Mouse (Mus musculus) myocyte (in vitro differentiated cells): Measurements from ENCODE around the gene Med28. TPM values are rescaled to one million over a fixed set of nuclear protein-coding genes. Genes with fewer than 3 reads are reported as not detected.
A peak's percentile ranks its signal among the peaks of the same experiment; 100 is the strongest.

Experiments
- H3K27me3 ChIP-seq: one replicate; pipeline ENCODE4 v1.6.1; 2011; ENCODE audit not compliant: control insufficient read depth, insufficient read depth, insufficient read length
- H3K36me3 ChIP-seq: one replicate; pipeline ENCODE4 v1.6.1; 2011; ENCODE audit not compliant: control insufficient read depth, insufficient read depth
- H3K4me2 ChIP-seq: one replicate; pipeline ENCODE4 v1.6.1; 2011; ENCODE audit warnings: low read depth, control low read depth
- H3K4me3 ChIP-seq: one replicate; pipeline ENCODE4 v1.5.1; 2011; ENCODE audit warnings: mild to moderate bottlenecking, control low read depth, moderate library complexity
- H3K79me2 ChIP-seq: one replicate; pipeline ENCODE4 v1.6.1; 2011; ENCODE audit not compliant: control insufficient read depth, insufficient read depth
- H3ac ChIP-seq: one replicate; pipeline ENCODE4 v1.6.1; 2011; ENCODE audit not compliant: control insufficient read depth, insufficient read length
- CEBPB ChIP-seq: IDR thresholded peaks from 2 replicates; pipeline ENCODE4 v1.6.1; 2011; ENCODE audit warnings: mild to moderate bottlenecking, moderate library complexity; ENCODE audit not compliant: poor library complexity, insufficient read depth, severe bottlenecking
- E2F4 ChIP-seq: IDR thresholded peaks from one replicate; pipeline ENCODE4 v1.6.1; 2011; ENCODE audit warnings: mild to moderate bottlenecking, control low read depth, moderate library complexity; ENCODE audit not compliant: insufficient read depth
- MAX ChIP-seq: IDR thresholded peaks from one replicate; pipeline ENCODE4 v1.6.1; 2011; ENCODE audit warnings: low read depth, mild to moderate bottlenecking, control low read depth
- MYOD1 ChIP-seq, 3 experiments: IDR thresholded peaks; one replicate each; pipeline ENCODE4 v1.6.1; 2011; ENCODE audit warnings: control low read depth in 2 of 3, low read depth in 2 of 3, mild to moderate bottlenecking in 2 of 3, moderate library complexity in 1 of 3; ENCODE audit not compliant: insufficient read length in 2 of 3, control insufficient read depth in 1 of 3
- MYOG ChIP-seq, 3 experiments: IDR thresholded peaks; one replicate each; pipeline ENCODE4 v1.6.1; 2011; ENCODE audit warnings: control low read depth in 2 of 3, low read depth in 2 of 3, mild to moderate bottlenecking in 2 of 3; ENCODE audit not compliant: insufficient read length in 2 of 3, control insufficient read depth in 1 of 3, insufficient read depth in 1 of 3
- POLR2A ChIP-seq: IDR thresholded peaks from one replicate; pipeline ENCODE4 v1.6.1; 2011; ENCODE audit warnings: low read depth, mild to moderate bottlenecking, control low read depth, moderate library complexity; ENCODE audit not compliant: insufficient read length
- POLR2AphosphoS2 ChIP-seq: IDR thresholded peaks from one replicate; pipeline ENCODE4 v1.6.1; 2011; ENCODE audit warnings: low read depth, control low read depth; ENCODE audit not compliant: insufficient read length
- REST ChIP-seq: IDR thresholded peaks from one replicate; pipeline ENCODE4 v1.6.1; 2011; ENCODE audit warnings: mild to moderate bottlenecking, control low read depth, moderate library complexity; ENCODE audit not compliant: insufficient read depth, insufficient read length
- SRF ChIP-seq: IDR thresholded peaks from one replicate; pipeline ENCODE4 v1.6.1; 2011; ENCODE audit warnings: low read depth; ENCODE audit not compliant: control insufficient read depth, insufficient read length
- TCF12 ChIP-seq: IDR thresholded peaks from one replicate; pipeline ENCODE4 v1.6.1; 2011; ENCODE audit warnings: mild to moderate bottlenecking, control low read depth; ENCODE audit not compliant: poor library complexity, insufficient read depth, severe bottlenecking
- TCF3 ChIP-seq: IDR thresholded peaks from one replicate; pipeline ENCODE4 v1.6.1; 2011; ENCODE audit warnings: low read depth, control low read depth; ENCODE audit not compliant: insufficient read length
- USF1 ChIP-seq: IDR thresholded peaks from one replicate; pipeline ENCODE4 v1.6.1; 2011; ENCODE audit warnings: low read depth, mild to moderate bottlenecking, control low read depth, moderate library complexity
- polyA plus RNA-seq: library from polyadenylated mRNA; unstranded; fragments of >200 nt; fragmentation: generic; extraction: Trizol; gene quantifications from one replicate; pipeline ENCODE4 v1.2.1, GENCODE M21; 2012; ENCODE audit warnings: missing spikeins

Med28 gene
- polyA plus RNA-seq, 1 experiment, result 152 TPM

DNA sequence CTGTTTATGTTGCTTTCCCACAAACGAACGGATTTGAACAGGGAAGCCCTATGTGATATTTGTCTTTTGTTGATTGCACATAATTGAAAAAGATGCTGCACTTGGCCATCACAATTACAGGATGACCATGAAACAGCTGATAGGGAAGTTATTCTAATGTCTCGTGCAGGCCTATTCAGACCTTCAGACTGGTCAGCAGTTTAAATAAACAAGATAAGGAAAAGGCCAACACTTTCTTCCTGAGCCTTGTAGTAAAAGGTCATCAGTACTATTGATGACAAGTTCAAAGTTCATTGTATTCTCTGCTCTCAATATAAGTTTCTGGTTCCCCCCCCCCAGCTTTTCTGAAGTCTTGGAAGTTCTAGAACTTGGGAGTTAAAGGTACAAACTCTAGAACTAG lies 37.4 kb upstream of the Med28 start:
- H3K4me3 ChIP-seq, result no peak overlapping the region
- H3ac ChIP-seq, result no peak overlapping the region
- no peaks in the 10 kb centered on the region for H3K36me3 ChIP-seq
- no peak for TF ChIP-seq TCF3
- no peak for TF ChIP-seq REST
- no peak for TF ChIP-seq SRF
- H3K79me2 ChIP-seq, result no peaks in the 10 kb centered on the region
- peaks cover 12% of the 10 kb centered on the region for H3K27me3 ChIP-seq
- no peak overlapping the region for H3K4me2 ChIP-seq

DNA sequence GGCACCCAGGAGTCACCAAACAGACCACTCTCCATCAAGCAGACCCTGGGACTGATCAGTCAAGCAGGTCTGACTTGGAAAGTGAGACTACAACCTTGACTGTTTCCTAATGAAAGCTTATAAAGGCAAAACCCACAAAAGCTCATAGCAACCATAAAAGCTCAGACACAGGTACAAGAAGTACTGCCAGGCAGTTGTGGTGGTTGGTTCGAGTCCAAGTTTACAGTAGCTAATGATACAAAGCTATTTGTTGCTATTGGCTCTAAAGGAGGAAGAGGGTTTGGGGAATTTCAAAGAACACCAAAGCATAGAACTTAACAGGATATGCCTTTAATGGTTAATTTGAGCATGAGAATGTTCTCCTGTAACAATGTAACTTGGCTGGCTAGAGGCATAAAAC lies 36.4 kb upstream of the Med28 start:
- H3K36me3 ChIP-seq, result no peaks in the 10 kb centered on the region
- no peaks in the 10 kb centered on the region for H3K79me2 ChIP-seq
- H3K4me2 ChIP-seq, result no peak overlapping the region
- H3K27me3 ChIP-seq, result peaks cover 13% of the 10 kb centered on the region
- H3ac ChIP-seq, result no peak overlapping the region
- H3K4me3 ChIP-seq, result no peak overlapping the region
- no peak for TF ChIP-seq POLR2AphosphoS2
- no peak for TF ChIP-seq TCF12
- no peak for TF ChIP-seq E2F4
- TF ChIP-seq TCF3, result no peak
- no peak for TF ChIP-seq MYOG (IDR thresholded peaks at IDR 0.05; ENCODE audit: control insufficient read depth in 1 of 3, insufficient read depth in 1 of 3, insufficient read length in 2 of 3, low read depth in 2 of 3)
- no peak for TF ChIP-seq REST
- TF ChIP-seq CEBPB, result no peak
- no peak for TF ChIP-seq MYOD1 (IDR thresholded peaks at IDR 0.05; ENCODE audit: control insufficient read depth in 1 of 3, insufficient read length in 2 of 3, low read depth in 2 of 3)
- TF ChIP-seq MAX, result no peak
- TF ChIP-seq USF1, result no peak
- no peak for TF ChIP-seq POLR2A
- no peak for TF ChIP-seq SRF

DNA sequence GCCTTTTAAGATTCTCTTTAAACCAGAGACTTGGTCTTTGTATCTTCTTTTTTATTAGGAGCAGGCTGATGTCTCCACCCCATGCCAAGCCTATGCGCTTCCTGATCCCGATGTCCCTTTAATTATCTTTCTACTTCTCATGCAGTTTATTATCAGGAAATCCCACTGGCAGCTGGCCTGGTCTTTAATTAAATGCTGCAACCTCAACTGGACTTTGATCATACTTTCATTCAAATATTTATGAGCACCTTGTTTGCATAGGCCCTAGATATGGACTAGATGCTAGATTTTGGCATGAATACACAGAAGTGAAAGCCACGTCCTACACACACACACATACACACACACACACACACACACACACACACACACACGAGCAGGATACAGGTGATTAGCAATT lies 28.3 kb upstream of the Med28 start:
- TF ChIP-seq POLR2AphosphoS2 (no peak), MYOG (IDR thresholded peaks at IDR 0.05; ENCODE audit: control insufficient read depth in 1 of 3, insufficient read depth in 1 of 3, insufficient read length in 2 of 3, low read depth in 2 of 3) (no peak), REST (no peak), SRF (no peak), CEBPB (no peak), USF1 (no peak), POLR2A (no peak)
- H3K36me3 ChIP-seq, result no peaks in the 10 kb centered on the region
- peaks cover 12% of the 10 kb centered on the region for H3K79me2 ChIP-seq

GRCm38 (mm10) chr5:45493191-45494092 lies 26.6 kb upstream of the Med28 start, which contains the start of gene Lap3:
Lap3 (plus strand) TSS chr5:45493374.
- peaks cover 3% of the 10 kb centered on the region for H3K27me3 ChIP-seq
- H3K4me2 ChIP-seq, result peak within 1 kb of the TSS; percentile 96
- H3K79me2 ChIP-seq, result peaks cover 12% of the 10 kb centered on the region
- TF ChIP-seq USF1 (peak; percentile 47), TCF3 (no peak), POLR2AphosphoS2 (peak; percentile 83), CEBPB (no peak), TCF12 (no peak), REST (no peak), MYOD1 (IDR thresholded peaks at IDR 0.05; ENCODE audit: control insufficient read depth in 1 of 3, insufficient read length in 2 of 3, low read depth in 2 of 3) (peak in 1 of 3 experiments; percentile 25), MYOG (IDR thresholded peaks at IDR 0.05; ENCODE audit: control insufficient read depth in 1 of 3, insufficient read depth in 1 of 3, insufficient read length in 2 of 3, low read depth in 2 of 3) (no peak), MAX (no peak), SRF (no peak), E2F4 (no peak), POLR2A (peak; percentile 86)
- H3K36me3 ChIP-seq, result peaks cover 4% of the 10 kb centered on the region
- peak within 1 kb of the TSS; percentile 66 for H3K4me3 ChIP-seq
- peak within 1 kb of the TSS; percentile 54 for H3ac ChIP-seq

More for the DNA sequence above, 28.3 kb upstream of the Med28 start:
- no peak overlapping the region for H3K4me3 ChIP-seq
- no peak overlapping the region for H3K4me2 ChIP-seq
- H3K27me3 ChIP-seq, result peaks cover 10% of the 10 kb centered on the region
- H3ac ChIP-seq, result no peak overlapping the region
